Mouse (Mus musculus) intestine, embryonic 16.5 days (tissue): ENCODE data around the gene Shisa7. TPM values are rescaled to one million over a fixed set of nuclear protein-coding genes. Genes with fewer than 3 reads are reported as not detected.
A peak's percentile ranks its signal among the peaks of the same experiment; 100 is the strongest.

Source experiments
- ATAC-seq: fragments of 200-750 bp; cut with Nextera tagmentation; 2 replicates; pipeline ENCODE4 v1.8.0; 2017; ENCODE audit warnings: moderate TSS enrichment, moderate library complexity
- H3K27ac ChIP-seq: fragments of 300-500 bp; sonication (generic); 2 replicates; pipeline ENCODE4 v1.5.1; 2014; ENCODE audit warnings: mild to moderate bottlenecking, low read length
- H3K27me3 ChIP-seq: fragments of 300-500 bp; sonication (generic); replicated peaks from 2 replicates; pipeline ENCODE4 v1.6.1; 2014; ENCODE audit warnings: low read length, control low read depth, mixed read lengths; ENCODE audit not compliant: control insufficient read depth, insufficient read depth
- H3K36me3 ChIP-seq: fragments of 300-500 bp; sonication (generic); 2 replicates; pipeline ENCODE4 v1.6.1; 2014; ENCODE audit warnings: low read length, control low read depth; ENCODE audit not compliant: control insufficient read depth, insufficient read depth
- H3K4me1 ChIP-seq: fragments of 300-500 bp; sonication (generic); 2 replicates; pipeline ENCODE4 v1.6.1; 2014; ENCODE audit warnings: low read length, control low read depth, mixed read lengths; ENCODE audit not compliant: control insufficient read depth, insufficient read depth
- H3K4me2 ChIP-seq: fragments of 300-500 bp; sonication (generic); 2 replicates; pipeline ENCODE4 v1.6.1; 2014; ENCODE audit warnings: low read depth, low read length, control low read depth
- H3K4me3 ChIP-seq: fragments of 300-500 bp; sonication (generic); 2 replicates; pipeline ENCODE4 v1.5.1; 2014; ENCODE audit warnings: mild to moderate bottlenecking, low read length
- H3K9ac ChIP-seq: fragments of 300-500 bp; sonication (generic); 2 replicates; pipeline ENCODE4 v1.6.1; 2014; ENCODE audit warnings: low read depth, low read length
- H3K9me3 ChIP-seq: fragments of 300-500 bp; sonication (generic); 2 replicates; pipeline ENCODE4 v1.6.1; 2016; ENCODE audit warnings: low read length, control low read depth; ENCODE audit not compliant: control insufficient read depth
- WGBS: fragments of 180-500 bp; shearing (Covaris S2); extraction: QIAGEN DNeasy Blood & Tissue Kit; methylation state at CpG from one replicate; pipeline ENCODE4 v1.1.7; 2014; 5-methylcytosine and 5-hydroxymethylcytosine counted together
- polyA plus RNA-seq: library from polyadenylated mRNA; unstranded; fragments of >200 nt; fragmentation: Nextera tagmentation; extraction: Ambion mirVana; gene quantifications from 2 replicates; pipeline ENCODE4 v1.2.1, GENCODE M21; 2015

Shisa7 gene
- polyA plus RNA-seq, 1 experiment from 2014 or later: 0.15 TPM

DNA sequence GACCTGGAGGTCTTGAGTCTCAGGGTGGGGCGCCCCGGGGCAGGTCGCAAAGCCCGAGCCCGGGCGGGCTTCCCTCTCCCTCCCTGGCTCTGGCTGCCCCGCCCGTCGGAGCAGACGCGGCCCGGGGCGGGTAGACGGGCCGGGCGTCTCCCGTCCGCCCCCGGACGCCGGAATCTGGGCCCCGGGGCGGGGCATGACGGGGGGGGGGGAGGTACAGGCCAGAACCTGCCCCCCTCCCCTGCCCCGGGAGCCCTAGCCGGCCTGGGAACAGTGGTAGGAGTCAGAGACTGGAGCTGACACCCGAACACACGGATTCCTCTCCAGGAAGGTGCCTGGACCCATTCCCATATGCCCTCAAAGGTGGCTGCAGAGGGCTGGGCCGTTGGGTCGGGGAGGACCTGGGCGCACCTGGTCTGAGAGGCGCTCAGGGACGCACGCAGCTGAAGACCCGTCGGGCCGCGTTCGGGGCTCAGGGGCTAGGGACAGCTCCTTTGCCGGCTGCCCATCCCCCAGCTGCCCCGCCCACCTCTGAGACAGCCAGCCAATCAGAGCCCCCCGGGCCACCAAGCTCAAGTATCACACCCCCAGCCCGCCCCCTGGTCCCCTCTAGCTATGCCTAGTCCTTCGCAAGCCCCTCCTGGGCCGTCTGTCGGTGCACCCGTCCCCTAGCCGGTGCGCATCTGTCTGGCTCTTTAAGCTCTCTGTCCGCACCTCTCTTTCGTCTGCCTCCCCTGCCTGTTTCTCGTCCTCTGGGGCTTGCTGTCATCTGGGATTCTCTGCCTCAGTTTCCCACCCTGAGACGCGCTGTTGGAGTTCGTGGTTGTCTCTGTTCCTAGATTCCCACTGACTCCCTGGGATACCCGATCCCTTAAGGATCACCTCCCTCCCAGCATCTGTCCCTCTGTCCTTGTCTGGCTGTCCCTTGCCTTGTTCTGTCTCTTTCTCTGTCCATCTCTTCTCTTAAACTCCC is 67.3 kb downstream of the Shisa7 start:
- Histone ChIP-seq H3K4me1 (peaks cover 11% of the 10 kb centered on the region), H3K27ac (no peak overlapping the region), H3K9me3 (no peaks in the 10 kb centered on the region), H3K4me3 (peak overlapping the region; percentile 49), H3K36me3 (no peaks in the 10 kb centered on the region), H3K9ac (peak overlapping the region; percentile 59), H3K4me2 (peak overlapping the region; percentile 59), H3K27me3 (peaks cover 42% of the 10 kb centered on the region)
- peak; percentile 73 for ATAC-seq
- WGBS: under 1% methylated on average over 37 of the region's 56 CpGs

- 48% methylated on average over 10 of the region's 10 CpGs for WGBS
These were observed 68.4 kb downstream of the Shisa7 start for GRCm38 (mm10) chr7:4776131-4776530.

More at GRCm38 (mm10) chr7:4776131-4776530, 68.4 kb downstream of the Shisa7 start:
- no peak for ATAC-seq
- Histone ChIP-seq H3K27ac (no peak overlapping the region), H3K4me1 (peaks cover 11% of the 10 kb centered on the region), H3K9ac (no peak overlapping the region), H3K27me3 (peaks cover 42% of the 10 kb centered on the region), H3K4me2 (no peak overlapping the region), H3K9me3 (no peaks in the 10 kb centered on the region), H3K4me3 (no peak overlapping the region), H3K36me3 (no peaks in the 10 kb centered on the region)

Other genes with a start within 250 kb of the Shisa7 start
- gene Ptprh, start 240.7 kb downstream of the Shisa7 start, polyA plus RNA-seq: 3.0 and 4.7 TPM in 2 replicates
- gene Tmem86b, start 213.3 kb downstream of the Shisa7 start, polyA plus RNA-seq: 16.3 and 23.2 TPM in 2 replicates
- 2.6 and 2.9 TPM in 2 replicates for gene Ppp6r1, start 185.7 kb downstream of the Shisa7 start, polyA plus RNA-seq
- 84.9 and 95.4 TPM in 2 replicates for gene Hspbp1, start 159.6 kb downstream of the Shisa7 start, polyA plus RNA-seq
- gene Brsk1, start 154.1 kb downstream of the Shisa7 start, polyA plus RNA-seq: 0.86 and 1.4 TPM in 2 replicates
- 4.4 and 5.4 TPM in 2 replicates for gene Tmem150b, start 119.4 kb downstream of the Shisa7 start, polyA plus RNA-seq
- gene Kmt5c, start 104.6 kb downstream of the Shisa7 start, polyA plus RNA-seq: 66.7 and 76.0 TPM in 2 replicates
- 38.1 and 50.6 TPM in 2 replicates for gene Cox6b2, start 91.6 kb downstream of the Shisa7 start, polyA plus RNA-seq
- not detected in 2 replicates for gene Fam71e2, start 73.4 kb downstream of the Shisa7 start, polyA plus RNA-seq
- gene Il11, start 61.8 kb downstream of the Shisa7 start, polyA plus RNA-seq: 0.09 TPM in 1 of 2 replicates, not detected in the other
- 0.75 and 1.0 TPM in 2 replicates for gene Tmem190, start 61.8 kb downstream of the Shisa7 start, polyA plus RNA-seq
- 32.8 and 35.9 TPM in 2 replicates for gene Tmem238, start 55.0 kb downstream of the Shisa7 start, polyA plus RNA-seq
- 320 and 345 TPM in 2 replicates for gene Rpl28, start 51.8 kb downstream of the Shisa7 start, polyA plus RNA-seq
- 238 and 256 TPM in 2 replicates for gene Ube2s, start 32.1 kb downstream of the Shisa7 start, polyA plus RNA-seq
- gene Isoc2b, start 25.6 kb upstream of the Shisa7 start, polyA plus RNA-seq: 17.8 and 22.9 TPM in 2 replicates
- gene Isoc2a, start 32.5 kb upstream of the Shisa7 start, polyA plus RNA-seq: 1.4 TPM in 2 replicates
- gene Gm36210, start 61.8 kb upstream of the Shisa7 start, polyA plus RNA-seq: not detected in 2 replicates
- gene Zfp628, start 70.5 kb upstream of the Shisa7 start, polyA plus RNA-seq: 2.7 TPM in 2 replicates
- gene Nat14, start 77.3 kb upstream of the Shisa7 start, polyA plus RNA-seq: 3.1 and 3.6 TPM in 2 replicates
- 3.6 and 3.7 TPM in 2 replicates for gene Ssc5d, start 81.1 kb upstream of the Shisa7 start, polyA plus RNA-seq
- gene Sbk2, start 119.7 kb upstream of the Shisa7 start, polyA plus RNA-seq: 0.56 and 0.58 TPM in 2 replicates
- not detected in 2 replicates for gene Sbk3, start 126.5 kb upstream of the Shisa7 start, polyA plus RNA-seq
- 20.3 and 21.7 TPM in 2 replicates for gene Zfp579, start 151.5 kb upstream of the Shisa7 start, polyA plus RNA-seq
- gene Zfp524, start 169.7 kb upstream of the Shisa7 start, polyA plus RNA-seq: 24.3 and 27.3 TPM in 2 replicates
- 25.4 and 27.1 TPM in 2 replicates for gene Fiz1, start 170.0 kb upstream of the Shisa7 start, polyA plus RNA-seq
- gene Gm44973, start 170.8 kb upstream of the Shisa7 start, polyA plus RNA-seq: 3.6 and 4.7 TPM in 2 replicates
- 3.5 and 4.0 TPM in 2 replicates for gene Zfp865, start 175.7 kb upstream of the Shisa7 start, polyA plus RNA-seq
- gene Ccdc106, start 175.9 kb upstream of the Shisa7 start, polyA plus RNA-seq: 10.1 and 13.7 TPM in 2 replicates
- gene 4632433K11Rik, start 189.4 kb upstream of the Shisa7 start, polyA plus RNA-seq: not detected in 2 replicates
- gene Zfp784, start 193.8 kb upstream of the Shisa7 start, polyA plus RNA-seq: 7.9 and 8.0 TPM in 2 replicates
- 18.2 and 20.2 TPM in 2 replicates for gene Zfp580, start 206.8 kb upstream of the Shisa7 start, polyA plus RNA-seq
- gene U2af2, start 217.4 kb upstream of the Shisa7 start, polyA plus RNA-seq: 107 and 112 TPM in 2 replicates
- 75.0 and 87.4 TPM in 2 replicates for gene Epn1, start 235.5 kb upstream of the Shisa7 start, polyA plus RNA-seq